Mouse (Mus musculus) stomach, embryonic 14.5 days (tissue): ENCODE results near the gene Adora1. TPM values are rescaled to one million over a fixed set of nuclear protein-coding genes. Genes with fewer than 3 reads are reported as not detected.

Source experiments
- ATAC-seq: fragments of 200-750 bp; cut with Nextera tagmentation; 2 replicates; pipeline ENCODE4 v1.8.0; 2017; ENCODE audit warnings: low read depth, moderate TSS enrichment; ENCODE audit not compliant: insufficient number of reproducible peaks, insufficient read depth, low FRiP score
- H3K27ac ChIP-seq: fragments of 300-500 bp; sonication (generic); 2 replicates; pipeline ENCODE4 v1.5.1; 2014; ENCODE audit warnings: mild to moderate bottlenecking, low read length, moderate library complexity, mixed read lengths
- H3K27me3 ChIP-seq: fragments of 300-500 bp; sonication (generic); 2 replicates; pipeline ENCODE4 v1.6.1; 2014; ENCODE audit warnings: low read length, control low read depth, mixed read lengths; ENCODE audit not compliant: control insufficient read depth, insufficient read depth
- H3K36me3 ChIP-seq: fragments of 300-500 bp; sonication (generic); 2 replicates; pipeline ENCODE4 v1.6.1; 2014; ENCODE audit warnings: mild to moderate bottlenecking, control low read depth, low read length, moderate library complexity, mixed read lengths; ENCODE audit not compliant: control insufficient read depth, insufficient read depth
- H3K4me1 ChIP-seq: fragments of 300-500 bp; sonication (generic); 2 replicates; pipeline ENCODE4 v1.6.1; 2014; ENCODE audit warnings: low read length, control low read depth, mixed read lengths; ENCODE audit not compliant: control insufficient read depth, insufficient read depth
- H3K4me2 ChIP-seq: fragments of 300-500 bp; sonication (generic); replicated peaks from 2 replicates; pipeline ENCODE4 v1.6.1; 2014; ENCODE audit warnings: low read depth, low read length, control low read depth
- H3K4me3 ChIP-seq: fragments of 300-500 bp; sonication (generic); 2 replicates; pipeline ENCODE4 v1.5.1; 2014; ENCODE audit warnings: low read depth, low read length, control low read depth
- H3K9ac ChIP-seq: fragments of 300-500 bp; sonication (generic); replicated peaks from 2 replicates; pipeline ENCODE4 v1.6.1; 2014; ENCODE audit warnings: low read depth, mild to moderate bottlenecking, control low read depth, low read length, moderate library complexity, mixed read lengths
- H3K9me3 ChIP-seq: fragments of 300-500 bp; sonication (generic); 2 replicates; pipeline ENCODE4 v1.6.1; 2016; ENCODE audit warnings: low read depth, low read length, control low read depth; ENCODE audit not compliant: control insufficient read depth
- WGBS: fragments of 180-500 bp; shearing (Covaris S2); extraction: QIAGEN DNeasy Blood & Tissue Kit; methylation state at CpG from one replicate; pipeline ENCODE4 v1.1.7; 2014; 5-methylcytosine and 5-hydroxymethylcytosine counted together
- polyA plus RNA-seq: library from polyadenylated mRNA; unstranded; fragments of >200 nt; fragmentation: Nextera tagmentation; extraction: Ambion mirVana; gene quantifications from 2 replicates; pipeline ENCODE4 v1.2.1, GENCODE M21; 2014

Adora1 gene
- polyA plus RNA-seq, 1 experiment from 2014 or later = 0.68 TPM

DNA sequence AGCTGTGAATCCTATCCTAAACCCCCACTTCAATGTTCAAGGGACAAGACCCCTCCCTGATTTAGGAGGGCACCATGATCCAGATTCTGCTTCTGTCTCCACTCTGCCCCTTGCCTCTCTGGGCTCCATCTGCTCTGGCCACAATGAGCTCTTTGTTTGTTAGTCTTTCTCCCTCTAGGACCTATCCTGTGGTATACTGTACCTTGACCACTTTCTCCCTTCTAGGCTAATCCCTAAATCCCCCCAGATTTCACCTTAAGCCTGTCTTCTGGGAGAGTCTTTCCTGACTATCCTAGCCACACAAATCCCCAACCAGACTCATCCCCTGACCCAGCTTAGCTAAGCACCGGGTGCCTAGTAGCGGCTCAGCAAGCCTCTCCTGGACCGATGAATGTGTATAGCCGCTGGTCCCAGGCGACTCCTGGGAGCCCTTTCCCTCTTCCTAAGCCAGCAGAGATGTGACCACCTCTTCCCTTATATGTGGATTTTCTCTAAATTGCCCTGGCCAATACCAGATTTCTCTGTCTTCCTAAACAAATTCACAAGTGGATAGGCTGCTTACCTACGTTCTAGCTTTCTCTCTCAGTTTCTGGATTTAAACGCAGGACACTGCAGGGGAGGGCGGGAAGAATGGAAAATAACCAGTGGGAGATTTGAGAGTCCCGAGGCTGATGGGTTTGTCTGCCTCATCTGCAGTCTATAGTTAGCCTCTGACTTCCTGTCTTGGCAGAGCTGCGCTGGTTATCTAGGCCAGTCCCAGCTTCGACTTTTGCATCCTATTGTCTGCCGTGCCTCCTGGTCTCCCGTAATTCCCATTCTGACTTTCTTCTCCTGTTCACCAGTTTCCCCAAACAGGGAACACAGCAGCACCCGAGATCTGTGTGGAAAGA, 67.6 kb downstream of the Adora1 start:
- ATAC-seq = no peak
- Histone ChIP-seq H3K36me3 (no peaks in the 10 kb centered on the region), H3K9ac (no peak overlapping the region), H3K4me1 (no peaks in the 10 kb centered on the region), H3K4me3 (no peak overlapping the region), H3K9me3 (no peaks in the 10 kb centered on the region), H3K27me3 (no peaks in the 10 kb centered on the region), H3K27ac (no peak overlapping the region), H3K4me2 (no peak overlapping the region)
- WGBS = 65% methylated on average over 14 of the region's 14 CpGs

DNA sequence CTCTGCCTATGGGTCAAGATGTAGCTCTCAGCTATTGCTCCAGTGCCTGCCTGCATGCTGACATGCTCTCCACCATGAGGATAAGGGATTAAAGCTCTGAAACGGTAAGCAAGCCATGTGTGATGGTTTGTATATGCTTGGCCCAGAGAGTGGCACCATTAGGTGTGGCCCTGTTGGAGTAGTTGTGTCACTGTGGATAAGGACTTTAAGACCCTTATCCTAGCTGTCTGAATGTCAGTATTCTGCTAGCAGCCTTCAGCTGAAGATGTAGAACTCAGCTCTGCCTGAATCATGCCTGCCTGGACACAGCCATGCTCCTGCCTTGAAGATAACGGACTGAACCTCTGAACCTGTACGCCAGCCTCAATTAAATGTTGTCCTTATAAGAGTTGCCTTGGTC, 68.7 kb downstream of the Adora1 start:
- 85% methylated on average over 3 of the region's 3 CpGs for WGBS
- no peaks in the 10 kb centered on the region for H3K4me1 ChIP-seq

DNA sequence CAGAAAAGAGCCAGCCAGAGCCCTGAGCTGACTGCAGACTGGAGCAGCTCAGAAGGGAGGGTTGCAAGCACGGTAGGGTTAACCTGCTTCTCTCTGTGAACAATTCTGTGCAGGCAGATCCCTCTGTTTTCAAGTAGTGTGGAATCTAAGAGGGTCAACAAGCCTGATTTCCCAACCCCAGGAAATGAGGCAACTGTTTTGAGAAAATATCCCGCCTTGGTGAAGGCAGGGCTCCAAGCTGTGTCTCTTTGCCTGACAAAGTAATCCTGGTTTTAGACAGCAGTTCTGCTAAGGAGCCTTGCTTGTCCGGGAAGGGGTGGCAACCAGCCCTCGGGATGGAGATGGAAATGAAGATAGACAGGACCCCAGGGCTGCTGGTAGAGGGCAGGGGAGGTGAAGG, 70.8 kb downstream of the Adora1 start:
- Histone ChIP-seq H3K4me3 (no peak overlapping the region), H3K27ac (no peak overlapping the region), H3K36me3 (no peaks in the 10 kb centered on the region), H3K9me3 (no peaks in the 10 kb centered on the region), H3K4me1 (no peaks in the 10 kb centered on the region), H3K9ac (no peak overlapping the region), H3K4me2 (no peak overlapping the region), H3K27me3 (no peaks in the 10 kb centered on the region)
- 64% methylated on average over 4 of the region's 4 CpGs for WGBS
- no peak for ATAC-seq

More for the DNA sequence above, 68.7 kb downstream of the Adora1 start:
- no peaks in the 10 kb centered on the region for H3K27me3 ChIP-seq
- H3K9me3 ChIP-seq = no peaks in the 10 kb centered on the region
- H3K9ac ChIP-seq = no peak overlapping the region
- H3K36me3 ChIP-seq = no peaks in the 10 kb centered on the region
- no peak overlapping the region for H3K4me2 ChIP-seq
- ATAC-seq = no peak
- H3K4me3 ChIP-seq = no peak overlapping the region
- no peak overlapping the region for H3K27ac ChIP-seq

DNA sequence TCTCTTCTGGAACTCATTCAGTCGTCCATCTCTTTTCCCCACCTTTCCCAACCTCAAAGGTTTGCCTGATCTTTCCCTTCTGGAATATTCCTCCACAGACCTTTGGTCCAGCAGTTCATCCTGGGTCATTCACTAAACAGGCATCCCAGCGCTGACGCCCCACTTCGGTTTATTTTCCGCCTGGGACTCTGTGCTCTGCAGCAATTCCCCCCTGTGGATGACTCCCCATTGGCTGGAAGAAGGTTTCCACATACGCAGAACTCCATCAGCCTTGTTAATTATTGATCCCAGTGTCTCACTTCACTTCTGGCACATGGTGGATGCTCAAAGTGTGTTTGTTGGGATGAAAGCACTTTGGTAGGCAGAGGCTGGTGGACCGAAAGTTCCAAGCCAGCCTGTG, 71.8 kb downstream of the Adora1 start:
- no peaks in the 10 kb centered on the region for H3K4me1 ChIP-seq
- H3K4me3 ChIP-seq = no peak overlapping the region
- 90% methylated on average over 7 of the region's 7 CpGs for WGBS
- no peak for ATAC-seq
- H3K9ac ChIP-seq = no peak overlapping the region
- H3K9me3 ChIP-seq = no peaks in the 10 kb centered on the region
- H3K36me3 ChIP-seq = no peaks in the 10 kb centered on the region
- H3K4me2 ChIP-seq = no peak overlapping the region
- H3K27ac ChIP-seq = no peak overlapping the region
- no peaks in the 10 kb centered on the region for H3K27me3 ChIP-seq

DNA sequence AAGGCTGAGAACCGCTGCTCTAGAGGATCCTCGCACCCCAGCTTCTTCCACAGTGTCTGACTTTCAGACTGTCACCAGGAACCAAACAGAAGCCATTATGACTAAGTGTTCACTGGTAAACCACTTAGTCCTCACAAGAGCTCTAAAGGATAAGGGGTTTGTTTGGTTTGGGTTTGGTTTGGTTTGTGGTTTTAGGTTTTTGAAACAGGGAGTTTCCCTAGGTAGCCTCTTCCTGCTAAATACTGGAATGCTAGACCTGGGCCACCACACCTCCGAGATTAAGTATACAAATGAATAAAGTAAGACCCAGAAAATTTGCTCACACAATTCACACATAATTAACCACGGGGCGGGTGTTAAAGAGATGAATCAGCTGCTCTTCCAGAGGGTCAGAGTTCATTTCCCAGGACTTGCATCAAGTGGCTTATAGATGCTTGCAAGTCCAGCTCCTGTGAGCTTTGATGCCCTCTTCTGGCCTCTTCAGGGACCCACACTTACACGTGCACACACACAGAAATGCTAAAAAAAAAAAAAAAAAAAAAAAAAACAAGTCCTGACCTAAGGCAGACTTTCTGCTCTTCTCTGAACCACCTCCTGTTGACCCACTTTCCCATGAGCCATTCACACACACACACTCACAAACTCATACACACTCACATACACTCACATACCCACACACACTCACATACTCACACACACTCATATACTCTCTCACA, 72.6 kb downstream of the Adora1 start:
- no peak overlapping the region for H3K27ac ChIP-seq
- 82% methylated on average over 6 of the region's 6 CpGs for WGBS
- no peak overlapping the region for H3K4me2 ChIP-seq
- ATAC-seq = no peak
- no peak overlapping the region for H3K4me3 ChIP-seq
- H3K9ac ChIP-seq = no peak overlapping the region
- no peaks in the 10 kb centered on the region for H3K36me3 ChIP-seq
- H3K27me3 ChIP-seq = no peaks in the 10 kb centered on the region
- H3K9me3 ChIP-seq = no peaks in the 10 kb centered on the region
- no peaks in the 10 kb centered on the region for H3K4me1 ChIP-seq

DNA sequence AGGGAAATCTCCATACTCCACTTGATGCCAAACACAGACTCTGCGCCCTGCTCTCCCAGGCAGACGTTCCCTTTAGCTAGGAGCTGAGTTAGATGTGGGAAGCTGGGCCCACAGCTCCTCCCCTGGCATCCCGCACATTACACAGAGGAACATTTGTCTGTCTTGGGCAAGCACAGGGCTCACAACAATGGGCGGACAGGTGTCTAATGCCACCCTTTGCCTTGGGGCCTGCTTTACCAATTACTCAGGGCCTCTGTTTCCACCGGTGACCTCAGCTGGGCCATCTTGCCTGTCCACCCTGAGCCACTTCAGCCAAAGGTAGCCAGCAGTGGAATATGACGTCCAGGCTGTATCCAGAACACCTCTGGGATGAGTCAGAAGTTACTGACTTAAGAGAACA, 73.8 kb downstream of the Adora1 start:
- H3K27ac ChIP-seq = no peak overlapping the region
- H3K27me3 ChIP-seq = no peaks in the 10 kb centered on the region
- H3K4me1 ChIP-seq = no peaks in the 10 kb centered on the region
- 78% methylated on average over 6 of the region's 6 CpGs for WGBS
- no peak overlapping the region for H3K9ac ChIP-seq
- no peaks in the 10 kb centered on the region for H3K36me3 ChIP-seq
- no peak overlapping the region for H3K4me3 ChIP-seq
- H3K4me2 ChIP-seq = no peak overlapping the region
- no peak for ATAC-seq
- H3K9me3 ChIP-seq = no peaks in the 10 kb centered on the region

DNA sequence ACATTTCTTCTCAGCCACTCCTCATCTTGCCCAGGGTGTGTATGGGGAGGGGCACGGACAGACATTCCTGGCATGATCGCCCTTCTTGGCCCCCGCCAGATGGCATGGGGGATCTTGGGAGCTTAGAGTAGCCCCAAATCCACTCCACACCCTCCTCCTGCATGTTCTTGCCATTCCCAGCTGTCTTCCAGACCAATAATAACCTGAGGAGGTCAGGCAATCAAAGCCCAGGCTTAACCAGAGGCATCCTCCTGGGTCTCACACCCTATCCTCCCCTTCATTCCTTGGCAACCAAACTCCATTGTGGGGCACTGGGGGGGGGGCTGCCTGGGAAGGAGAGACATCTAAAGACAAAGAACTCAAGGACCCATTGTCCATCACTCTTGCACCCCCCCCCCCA, 74.8 kb downstream of the Adora1 start:
- Histone ChIP-seq H3K4me2 (no peak overlapping the region), H3K36me3 (no peaks in the 10 kb centered on the region), H3K27ac (no peak overlapping the region), H3K4me1 (no peaks in the 10 kb centered on the region), H3K9ac (no peak overlapping the region), H3K9me3 (no peaks in the 10 kb centered on the region), H3K4me3 (no peak overlapping the region), H3K27me3 (no peaks in the 10 kb centered on the region)
- no peak for ATAC-seq
- WGBS = 88% methylated on average over 3 of the region's 3 CpGs

DNA sequence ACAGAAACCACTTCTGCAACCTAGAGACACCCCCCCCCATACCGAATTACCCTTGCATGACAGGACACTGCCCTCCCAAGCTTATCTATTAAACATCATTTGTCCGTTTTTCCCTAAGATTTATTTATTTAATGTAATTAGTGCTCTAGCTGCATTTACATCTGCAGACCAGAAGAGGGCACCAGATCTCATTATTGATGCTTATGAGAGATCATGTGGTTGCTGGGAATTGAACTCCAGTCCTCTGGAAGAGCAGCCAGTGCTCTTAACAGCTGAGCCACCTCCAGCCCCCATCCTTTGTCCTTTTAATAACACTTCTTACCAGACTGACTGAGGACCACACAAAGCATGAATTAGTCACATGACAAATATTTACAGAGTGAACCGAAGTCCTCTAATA, 80.6 kb downstream of the Adora1 start:
- no peak for ATAC-seq
- Histone ChIP-seq H3K27me3 (no peaks in the 10 kb centered on the region), H3K36me3 (no peaks in the 10 kb centered on the region), H3K9me3 (no peaks in the 10 kb centered on the region), H3K4me2 (no peak overlapping the region), H3K27ac (no peak overlapping the region), H3K4me1 (no peaks in the 10 kb centered on the region), H3K4me3 (no peak overlapping the region), H3K9ac (no peak overlapping the region)
- 48% methylated on average over 3 of the region's 3 CpGs for WGBS
